Mouse (Mus musculus): Measurements from ENCODE around the gene Nit1.
"Not testable (repeated sequence)": the region's sequence is repeated elsewhere in the genome, so short reads cannot be mapped to it uniquely, and the experiment has no call there.

The Nit1 gene

GRCm38 (mm10) chr1:171349210-171349609 lies 3.8 kb upstream of the Nit1 start:
- no peak for DNase-seq (ENCODE audit: low spot score)

GRCm38 (mm10) chr1:171348665-171349064 lies 3.2 kb upstream of the Nit1 start:
- no peak for DNase-seq (ENCODE audit: low spot score)

- no peak for DNase-seq (ENCODE audit: low spot score)
These were observed 627 bp upstream of the Nit1 start for GRCm38 (mm10) chr1:171346095-171346450.

GRCm38 (mm10) chr1:171344715-171345114 lies 731 bp downstream of the Nit1 start:
- DNase-seq (ENCODE audit: low spot score): no peak

GRCm38 (mm10) chr1:171343922-171344677 lies 1.3 kb downstream of the Nit1 start:
- DNase-seq (ENCODE audit: low spot score): no peak

- no peak for DNase-seq (ENCODE audit: low spot score)
These were observed 2.9 kb downstream of the Nit1 start for GRCm38 (mm10) chr1:171342262-171343207.

GRCm38 (mm10) chr1:171330216-171330560 lies 15.3 kb downstream of the Nit1 start:
- no peak for DNase-seq (ENCODE audit: low spot score)

GRCm38 (mm10) chr1:171329433-171330215 lies 15.8 kb downstream of the Nit1 start:
- no peak for DNase-seq (ENCODE audit: low spot score)

GRCm38 (mm10) chr1:171328839-171329432 lies 16.5 kb downstream of the Nit1 start, which contains the start of gene Dedd:
Gene Dedd, plus strand, starts transcription at chr1:171329145.
- DNase-seq (ENCODE audit: low spot score): peak; percentile 95

- no peak for DNase-seq (ENCODE audit: low spot score)
These were observed 17.2 kb downstream of the Nit1 start for GRCm38 (mm10) chr1:171328244-171328643.

- DNase-seq (ENCODE audit: low spot score): not testable (repeated sequence)
These were observed 18.9 kb downstream of the Nit1 start for GRCm38 (mm10) chr1:171326588-171326987.

- DNase-seq (ENCODE audit: low spot score): no peak
These were observed 19.9 kb downstream of the Nit1 start for GRCm38 (mm10) chr1:171325571-171325970.

- no peak for DNase-seq (ENCODE audit: low spot score)
These were observed 23.4 kb downstream of the Nit1 start for GRCm38 (mm10) chr1:171322012-171322411.

GRCm38 (mm10) chr1:171321415-171321814 lies 24.0 kb downstream of the Nit1 start:
- no peak for DNase-seq (ENCODE audit: low spot score)

GRCm38 (mm10) chr1:171320151-171320550 lies 25.3 kb downstream of the Nit1 start:
- DNase-seq (ENCODE audit: low spot score): no peak

- DNase-seq (ENCODE audit: low spot score): no peak
These were observed 25.7 kb downstream of the Nit1 start for GRCm38 (mm10) chr1:171319748-171320147.

GRCm38 (mm10) chr1:171309321-171309720 lies 36.1 kb downstream of the Nit1 start:
- DNase-seq (ENCODE audit: low spot score): no peak

GRCm38 (mm10) chr1:171306157-171306556 lies 39.3 kb downstream of the Nit1 start:
- not testable (repeated sequence) for DNase-seq (ENCODE audit: low spot score)

GRCm38 (mm10) chr1:171298226-171298625 lies 47.2 kb downstream of the Nit1 start:
- DNase-seq (ENCODE audit: low spot score): no peak

GRCm38 (mm10) chr1:171295063-171295402 lies 50.4 kb downstream of the Nit1 start:
- no peak for DNase-seq (ENCODE audit: low spot score)

- DNase-seq (ENCODE audit: low spot score): peak; percentile 87
These were observed 51.0 kb downstream of the Nit1 start, which contains the start of gene Ufc1 for GRCm38 (mm10) chr1:171294298-171295062. Gene Ufc1, minus strand, starts transcription at chr1:171295024.

Measured in layer of hippocampus, adult 11-12 months (tissue).